Mouse (Mus musculus): Measurements from ENCODE around the gene Gfm2. TPM values are rescaled to one million over a fixed set of nuclear protein-coding genes. Genes with fewer than 3 reads are reported as not detected.

Gfm2 gene
- total and polyA plus RNA-seq, 3 experiments: 25.7 to 34.1 TPM; not detected in 1

DNA sequence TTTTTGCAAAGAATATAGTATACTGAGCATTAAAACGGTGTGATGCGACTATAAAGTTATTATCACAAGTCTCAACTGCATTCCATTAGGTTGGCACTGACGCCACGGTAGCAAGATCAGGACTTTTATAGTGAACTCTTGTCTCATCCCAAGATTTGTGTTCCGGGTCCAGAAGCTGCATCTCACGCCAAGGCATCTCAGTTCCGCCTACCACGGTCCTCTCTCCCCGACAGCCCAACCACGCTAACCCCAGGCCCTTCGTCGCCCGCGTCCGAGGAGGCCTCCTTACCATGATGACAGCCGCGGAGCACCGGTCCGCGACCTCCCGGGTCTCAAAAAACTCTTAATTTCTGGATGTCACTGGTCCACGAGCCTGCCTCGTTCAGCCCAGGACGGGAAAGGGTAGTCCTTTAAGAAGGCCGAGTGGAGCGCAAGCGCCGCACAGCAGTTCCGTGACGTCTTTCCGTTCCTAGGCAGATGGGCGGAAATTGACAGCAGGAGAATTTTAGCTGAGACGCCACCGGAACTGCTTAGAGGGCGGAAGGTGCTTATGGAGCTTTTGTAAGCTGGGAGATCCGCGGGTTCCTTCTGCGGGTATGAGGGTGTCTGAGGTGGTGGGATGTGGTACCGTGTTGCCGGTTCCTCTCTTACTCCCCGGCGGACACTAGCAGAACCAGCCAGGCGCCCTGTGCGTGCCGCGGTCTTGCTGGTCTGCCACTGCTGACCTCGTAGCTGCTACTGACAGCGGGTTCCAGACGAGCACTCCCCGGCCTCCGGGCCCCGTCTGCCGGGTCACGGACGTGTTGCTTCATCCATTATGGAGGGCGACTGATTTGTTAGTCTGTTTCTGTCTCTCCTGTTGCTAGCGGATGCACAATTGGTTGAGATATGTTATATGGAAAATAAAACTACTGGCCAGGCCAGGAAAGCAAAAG lies at the start of gene Gfm2, which contains the start of gene Nsa2 (continued):
- TF ChIP-seq MYB (IDR thresholded peaks at IDR 0.05; ENCODE audit: low read depth, low read length) (0 out of 2 replicates have a peak, but pooled peaks have one; percentile 12), JUND (IDR thresholded peaks at IDR 0.05; ENCODE audit: low read depth, low read length) (no peak), USF1 (IDR thresholded peaks at IDR 0.05; ENCODE audit: low read depth, low read length) (no peak), GATA1 (IDR thresholded peaks at IDR 0.05; ENCODE audit: low read depth, low read length) (no peak), E2F4 (IDR thresholded peaks at IDR 0.05; ENCODE audit: borderline replicate concordance, low read depth, low read length) (peak; percentile 68; the same call in 1 of the 2 replicates)

DNA sequence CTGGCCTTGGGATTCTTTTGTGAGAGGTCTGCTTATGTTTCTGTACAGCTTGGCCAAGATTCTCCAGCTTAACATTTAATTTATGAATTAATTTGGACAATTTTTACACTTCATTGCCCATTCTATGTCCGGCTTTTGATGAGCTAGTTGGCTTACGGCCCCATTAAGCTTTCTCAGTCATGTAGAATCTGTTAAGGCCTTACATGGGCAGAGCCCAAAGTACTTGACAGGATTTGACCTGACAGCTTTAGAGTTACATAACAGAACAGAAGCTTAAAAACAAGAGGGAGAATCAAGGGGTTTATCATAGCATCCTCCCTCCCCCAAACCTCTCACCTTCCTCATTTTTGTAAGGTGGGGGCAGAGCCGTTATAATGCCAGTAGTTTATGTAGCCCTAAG lies 49.6 kb upstream of the Gfm2 start:
- H3K27me3 ChIP-seq (ENCODE audit: control insufficient read depth in 1 of 2, insufficient read depth in 2 of 2, low read length in 2 of 2): no peaks in the 10 kb centered on the region; a peak in 2 of 4 replicates
- no peaks in the 10 kb centered on the region for H3K36me3 ChIP-seq (ENCODE audit: control insufficient read depth in 1 of 2, insufficient read depth in 2 of 2, low read length in 2 of 2)
- H3K4me1 ChIP-seq (ENCODE audit: control insufficient read depth in 1 of 2, insufficient read depth in 2 of 2, low read length in 2 of 2): no peaks in the 10 kb centered on the region
- H3K9me3 ChIP-seq (replicated peaks; ENCODE audit: insufficient read depth, low read length): no peaks in the 10 kb centered on the region
- no peak for DNase-seq (ENCODE audit: low read depth, low spot score)
- no peak overlapping the region for H3K4me3 ChIP-seq (ENCODE audit: control insufficient read depth in 1 of 2, insufficient read depth in 1 of 2, low read depth in 2 of 2, low read length in 2 of 2)
- H3K79me2 ChIP-seq (ENCODE audit: control insufficient read depth, insufficient read depth, low read length, poor library complexity): no peaks in the 10 kb centered on the region
- H3K27ac ChIP-seq (ENCODE audit: control insufficient read depth, low read depth, low read length): no peak overlapping the region
- TF ChIP-seq GATA1 (IDR thresholded peaks at IDR 0.05; ENCODE audit: low read depth, low read length) (no peak), NRF1 (IDR thresholded peaks at IDR 0.05; ENCODE audit: insufficient read depth, low read depth, low read length, poor library complexity, severe bottlenecking) (no peak), MAZ (IDR thresholded peaks at IDR 0.05; ENCODE audit: low read depth, low read length) (no peak), CHD1 (IDR thresholded peaks at IDR 0.05; ENCODE audit: low read depth, low read length) (no peak), SIN3A (IDR thresholded peaks at IDR 0.05; ENCODE audit: low read length) (no peak), MXI1 (IDR thresholded peaks at IDR 0.05; ENCODE audit: low read depth, low read length) (no peak), EP300 (IDR thresholded peaks at IDR 0.05; ENCODE audit: low read depth in 1 of 2, low read length in 2 of 2) (no peak), MAFK (IDR thresholded peaks at IDR 0.05; ENCODE audit: borderline replicate concordance, low read depth, low read length) (no peak), TCF12 (IDR thresholded peaks at IDR 0.05; ENCODE audit: low read depth, low read length) (no peak)
- no peak overlapping the region for H3K9ac ChIP-seq (ENCODE audit: control insufficient read depth, low read depth, low read length, poor library complexity, severe bottlenecking)

DNA sequence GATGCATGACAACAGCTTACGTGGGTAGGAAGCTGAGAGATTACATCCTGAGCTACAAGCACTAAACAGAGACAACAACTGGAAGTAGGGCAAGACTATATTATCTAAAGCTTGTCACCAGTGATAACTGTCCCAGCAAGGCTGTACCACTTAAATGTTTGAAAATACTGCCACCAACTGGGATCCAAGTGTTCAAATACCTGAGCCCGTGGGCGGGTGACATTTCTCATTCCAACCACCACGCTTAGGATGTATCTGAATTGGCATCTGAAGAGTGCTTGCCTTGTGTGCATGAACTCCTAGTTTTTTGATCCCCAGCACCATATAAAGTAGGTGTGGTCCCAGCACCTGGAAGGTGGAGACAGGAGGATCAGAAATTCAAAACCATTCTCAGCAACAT lies 42.0 kb upstream of the Gfm2 start:
- no peak overlapping the region for H3K4me3 ChIP-seq (ENCODE audit: control insufficient read depth in 1 of 2, insufficient read depth in 1 of 2, low read depth in 2 of 2, low read length in 2 of 2)
- no peaks in the 10 kb centered on the region for H3K36me3 ChIP-seq (ENCODE audit: control insufficient read depth in 1 of 2, insufficient read depth in 2 of 2, low read length in 2 of 2)
- H3K9me3 ChIP-seq (replicated peaks; ENCODE audit: insufficient read depth, low read length): no peaks in the 10 kb centered on the region
- no peaks in the 10 kb centered on the region for H3K4me1 ChIP-seq (ENCODE audit: control insufficient read depth in 1 of 2, insufficient read depth in 2 of 2, low read length in 2 of 2)
- H3K27ac ChIP-seq (ENCODE audit: control insufficient read depth, low read depth, low read length): no peak overlapping the region
- no peaks in the 10 kb centered on the region; a peak in 2 of 4 replicates for H3K27me3 ChIP-seq (ENCODE audit: control insufficient read depth in 1 of 2, insufficient read depth in 2 of 2, low read length in 2 of 2)
- no peaks in the 10 kb centered on the region for H3K79me2 ChIP-seq (ENCODE audit: control insufficient read depth, insufficient read depth, low read length, poor library complexity)
- H3K9ac ChIP-seq (ENCODE audit: control insufficient read depth, low read depth, low read length, poor library complexity, severe bottlenecking): no peak overlapping the region
- peak; percentile 9 for DNase-seq (ENCODE audit: low read depth, low spot score)
- TF ChIP-seq MAZ (IDR thresholded peaks at IDR 0.05; ENCODE audit: low read depth, low read length): no peak
- no peak for TF ChIP-seq MAFK (IDR thresholded peaks at IDR 0.05; ENCODE audit: borderline replicate concordance, low read depth, low read length)
- no peak for TF ChIP-seq POLR2AphosphoS2 (IDR thresholded peaks at IDR 0.05; ENCODE audit: low read length)
- peak in 1 of 3 experiments; percentile 16; a peak in 2 of 6 replicates for TF ChIP-seq CTCF (IDR thresholded peaks at IDR 0.05 in 2 of 3, conservative IDR thresholded peaks at IDR 0.05 in 1 of 3; ENCODE audit: control insufficient read depth in 1 of 3, insufficient read depth in 1 of 3, low read depth in 2 of 3, low read length in 3 of 3, poor library complexity in 1 of 3, severe bottlenecking in 1 of 3)
- TF ChIP-seq GATA1 (IDR thresholded peaks at IDR 0.05; ENCODE audit: low read depth, low read length): no peak
- no peak for TF ChIP-seq JUND (IDR thresholded peaks at IDR 0.05; ENCODE audit: low read depth, low read length)
- no peak for TF ChIP-seq NELFE (IDR thresholded peaks at IDR 0.05; ENCODE audit: low read depth, low read length)
- TF ChIP-seq KAT2A (conservative IDR thresholded peaks at IDR 0.05; ENCODE audit: low read depth, low read length): no peak
- TF ChIP-seq RCOR1 (IDR thresholded peaks at IDR 0.05; ENCODE audit: low read depth, low read length): no peak
- TF ChIP-seq ZNF384 (IDR thresholded peaks at IDR 0.05; ENCODE audit: low read depth, low read length): no peak
- TF ChIP-seq MAX (IDR thresholded peaks at IDR 0.05; ENCODE audit: low read length): no peak
- TF ChIP-seq ZC3H11A (IDR thresholded peaks at IDR 0.05; ENCODE audit: low read depth, low read length): no peak
- TF ChIP-seq RAD21 (IDR thresholded peaks at IDR 0.05; ENCODE audit: low read depth, low read length): peak; percentile 18; the same call in 1 of the 2 replicates
- TF ChIP-seq SMC3 (IDR thresholded peaks at IDR 0.05; ENCODE audit: low read depth, low read length): 0 out of 2 replicates have a peak, but pooled peaks have one; percentile 5
- no peak for TF ChIP-seq UBTF (IDR thresholded peaks at IDR 0.05; ENCODE audit: borderline replicate concordance, insufficient read depth, low read depth, low read length)
- no peak for TF ChIP-seq MYC (IDR thresholded peaks at IDR 0.05; ENCODE audit: low read depth, low read length)
- TF ChIP-seq HCFC1 (IDR thresholded peaks at IDR 0.05; ENCODE audit: low read depth, low read length): no peak
- no peak for TF ChIP-seq TAL1 (IDR thresholded peaks at IDR 0.05; ENCODE audit: low read length)
- TF ChIP-seq BHLHE40 (IDR thresholded peaks at IDR 0.05; ENCODE audit: borderline replicate concordance, low read depth, low read length): no peak

Data from MEL (cell line).